Mouse (Mus musculus) E14TG2a.4 (cell line): ENCODE results near the gene Ccdc110.

Source experiments
- CTCF ChIP-seq: conservative IDR thresholded peaks from 2 replicates; pipeline ENCODE4 v1.5.1; 2014; ENCODE audit warnings: low read length
- NANOG ChIP-seq: IDR thresholded peaks from 2 replicates; pipeline ENCODE4 v1.6.1; 2014; ENCODE audit warnings: borderline replicate concordance, low read length, mixed read lengths

DNA sequence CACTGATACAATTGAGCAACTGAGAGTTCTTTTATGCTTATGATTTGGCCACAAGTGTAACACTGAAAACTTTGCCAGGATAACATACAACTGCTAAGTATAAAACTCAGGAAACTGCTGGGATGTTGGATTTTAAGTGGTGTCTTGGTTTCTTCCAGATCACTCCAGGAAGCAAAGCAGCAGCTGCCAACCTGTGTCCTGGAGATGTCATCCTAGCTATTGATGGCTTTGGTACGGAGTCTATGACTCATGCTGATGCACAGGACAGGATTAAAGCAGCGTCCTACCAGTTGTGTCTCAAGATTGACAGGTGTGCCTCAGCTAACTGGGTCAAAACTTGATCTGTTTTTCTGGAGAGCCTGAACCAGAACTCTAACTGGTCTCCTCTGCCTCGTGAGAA lies 37.8 kb upstream of the Ccdc110 start:
- TF ChIP-seq CTCF (no peak), NANOG (no peak)
